Mouse (Mus musculus) hindlimb bud, embryonic 11.5 days (tissue): ENCODE results near the gene Gng7.

Source experiments
- DNase-seq: peaks from one replicate; pipeline ENCODE4 v3.0.0-alpha.2; 2012; ENCODE audit warnings: low read depth, low spot score; ENCODE audit errors: extremely low spot score

Gene Gng7

DNA sequence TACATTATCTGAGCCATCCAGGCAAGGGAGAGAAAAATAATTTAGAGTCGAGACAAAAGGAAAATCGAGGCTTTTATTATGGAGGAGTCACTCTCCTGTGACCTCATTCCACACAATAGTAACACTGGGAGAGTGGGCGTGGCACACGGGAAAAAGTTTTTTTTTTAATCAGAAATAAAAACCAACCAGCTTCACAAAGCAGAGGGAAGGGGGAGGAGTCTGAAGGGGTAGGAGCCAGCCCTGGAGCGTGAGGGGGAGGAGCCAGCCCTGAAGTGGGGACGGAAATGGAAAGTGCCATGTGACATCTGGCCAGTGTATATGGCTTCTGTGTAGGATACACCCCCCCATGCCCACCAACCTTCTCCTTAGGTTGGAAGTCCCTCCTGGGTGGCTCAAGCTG, 66.2 kb downstream of the Gng7 start:
- DNase-seq, result no peak

DNA sequence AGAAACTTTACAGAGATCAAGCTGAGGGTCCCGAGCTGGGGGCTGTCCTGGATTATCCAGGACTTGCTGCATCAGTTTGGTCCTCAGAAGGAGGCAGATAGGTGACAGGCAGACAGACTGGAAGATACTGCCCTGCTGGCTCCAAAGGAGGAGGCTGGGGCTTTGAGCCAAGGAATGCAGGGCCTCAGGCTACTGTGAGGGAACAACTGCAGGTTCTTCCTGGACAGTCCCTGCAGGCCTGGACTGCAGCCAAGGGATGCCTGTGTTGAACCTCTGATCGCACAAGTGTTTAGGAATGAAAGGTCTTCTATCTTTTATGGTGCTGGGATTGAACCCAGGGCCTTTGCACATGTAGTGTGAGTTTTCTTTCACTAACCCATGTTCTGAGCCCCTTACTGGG, 66.9 kb downstream of the Gng7 start:
- DNase-seq, result no peak

DNA sequence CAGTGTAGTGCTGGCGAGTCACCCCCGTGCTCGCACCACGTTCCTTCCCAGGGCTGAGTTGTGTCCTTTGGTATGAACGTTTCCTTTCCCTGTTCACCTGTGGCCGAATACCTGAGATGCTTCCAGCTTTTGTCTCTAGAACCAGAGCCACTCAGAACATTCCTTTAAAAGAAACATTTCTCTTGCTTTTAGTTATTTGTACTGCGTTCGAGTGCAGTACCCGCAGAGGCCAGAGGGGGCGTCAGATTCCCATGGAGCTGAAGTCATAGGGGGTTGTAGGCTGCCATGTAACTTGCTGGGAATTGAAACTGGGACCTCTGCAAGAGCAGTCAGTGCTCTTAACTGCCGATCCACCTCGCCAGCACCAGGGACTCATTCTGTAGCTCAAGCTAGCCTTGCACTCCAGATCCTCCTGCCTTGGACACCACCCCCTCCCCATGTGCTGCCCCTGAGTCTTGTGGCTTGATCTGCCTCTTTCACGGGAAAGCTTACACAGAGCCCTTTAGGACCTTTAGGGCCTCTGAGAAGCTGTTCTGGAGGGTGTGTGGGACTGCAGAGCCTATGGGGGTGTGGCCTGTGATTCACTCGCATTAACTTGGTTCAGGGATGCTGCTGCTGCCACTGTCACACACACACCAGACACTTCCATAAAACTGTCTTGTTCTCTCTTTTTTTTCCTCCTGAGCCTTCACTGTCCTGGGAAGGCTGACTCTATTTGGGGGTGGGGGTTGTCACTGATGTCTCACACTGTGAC, 67.9 kb downstream of the Gng7 start:
- DNase-seq, result no peak

DNA sequence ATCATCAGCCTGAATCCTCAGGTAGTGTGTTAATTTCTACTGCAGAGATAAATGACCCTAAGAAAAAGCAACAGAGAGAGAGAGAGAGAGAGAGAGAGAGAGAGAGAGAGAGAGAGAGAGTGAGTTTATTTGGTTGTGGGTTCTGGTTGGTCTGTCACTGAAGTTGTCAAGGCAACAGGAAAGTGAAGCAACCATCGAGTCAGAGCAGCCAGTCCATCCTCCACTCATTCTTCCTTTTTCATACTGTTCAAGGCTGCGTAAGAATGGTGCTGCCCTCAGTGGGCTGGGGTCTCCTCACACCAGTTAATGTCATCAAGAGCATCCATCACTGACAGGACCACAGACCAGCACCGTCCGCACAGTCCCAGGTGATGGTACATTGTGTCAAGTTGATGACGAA, 70.5 kb downstream of the Gng7 start:
- DNase-seq, result no peak

DNA sequence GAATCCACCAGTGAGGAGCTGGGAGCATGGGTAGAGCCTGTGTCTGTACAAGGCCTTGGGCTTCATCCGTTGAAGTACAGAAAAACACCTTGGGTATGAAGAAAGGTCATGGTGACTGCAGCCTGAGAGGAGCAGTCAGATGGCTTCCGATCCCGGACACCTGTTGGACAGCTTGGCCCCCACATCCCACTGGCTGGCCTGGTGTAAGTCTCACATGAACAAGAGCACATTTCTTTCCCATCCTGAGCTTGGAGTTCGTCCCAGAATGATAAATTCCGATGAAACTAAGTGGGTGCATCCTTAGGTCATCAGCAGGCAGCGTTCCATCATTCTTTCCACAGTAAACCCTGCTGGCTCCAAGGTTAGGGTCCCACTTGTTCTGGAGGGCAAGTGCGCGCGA, 71.0 kb downstream of the Gng7 start:
- no peak for DNase-seq

DNA sequence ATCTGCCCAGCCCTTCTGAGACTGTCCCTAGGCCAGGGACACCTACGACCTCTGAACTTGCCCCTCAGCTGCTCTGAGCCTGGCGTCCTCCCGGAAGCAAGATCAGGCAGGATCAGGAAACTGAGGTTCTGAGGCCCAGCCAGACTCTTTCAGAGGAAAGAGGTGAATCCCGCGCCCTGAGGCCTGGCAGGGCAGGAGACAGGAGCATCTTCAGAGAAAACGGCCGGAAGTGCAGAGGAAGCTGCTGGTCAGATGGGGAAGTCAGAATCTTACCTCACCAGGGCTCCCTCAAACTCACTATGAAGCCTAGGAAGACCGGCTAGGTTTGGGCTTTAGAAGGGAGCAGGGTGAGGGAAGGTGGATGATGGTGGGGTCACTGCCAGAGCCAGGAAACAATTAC, 71.8 kb downstream of the Gng7 start:
- DNase-seq, result no peak

DNA sequence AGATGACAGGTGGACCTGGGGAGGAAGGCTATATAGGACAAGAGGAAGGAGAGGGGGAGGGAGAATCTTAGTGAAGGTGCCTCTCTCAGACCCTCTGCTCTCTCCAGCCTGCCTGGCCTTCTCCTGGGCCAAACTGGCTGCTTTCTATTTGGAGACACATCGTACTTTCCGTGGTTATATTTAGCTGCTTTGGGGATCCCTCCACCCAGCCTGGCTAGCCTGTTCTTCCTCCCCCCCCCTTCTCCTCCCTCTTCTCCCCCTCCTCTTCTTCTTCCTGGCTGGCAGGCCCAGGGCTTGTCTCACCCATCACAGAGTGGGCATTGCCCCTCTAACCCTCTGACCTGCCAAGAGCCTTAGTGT, 73.8 kb downstream of the Gng7 start:
- no peak for DNase-seq

DNA sequence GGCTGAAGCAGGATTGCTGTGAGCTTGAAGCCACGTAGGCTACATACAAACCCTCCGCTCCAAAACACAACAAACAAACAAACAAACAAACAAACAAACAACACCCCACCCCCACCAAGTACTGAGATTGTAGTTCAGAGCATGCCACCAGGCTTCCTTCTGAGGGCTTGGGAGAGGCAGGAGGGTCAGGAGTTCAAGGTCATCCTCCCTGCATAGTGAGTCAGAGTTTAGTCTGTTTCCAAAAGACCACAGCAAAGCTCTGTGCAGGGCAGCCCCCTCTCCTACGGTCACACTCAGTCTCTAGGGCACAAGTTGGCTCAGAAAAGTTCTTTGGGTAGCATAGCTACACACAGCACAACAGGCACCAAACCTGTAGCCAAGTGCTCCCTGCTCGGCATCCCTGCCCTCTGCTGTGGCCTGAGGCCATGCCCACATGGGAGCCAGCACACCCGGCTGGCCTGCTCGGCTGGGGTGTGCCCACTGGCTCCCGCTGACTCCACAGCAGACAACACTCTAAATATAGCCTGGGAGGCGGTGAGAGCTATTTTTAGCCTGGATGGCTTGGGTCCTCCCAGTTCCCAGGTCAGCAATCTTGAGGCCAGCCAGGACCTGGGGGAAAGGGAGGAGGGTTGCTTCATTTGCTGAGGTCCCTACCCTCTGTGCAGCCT, 74.3 kb downstream of the Gng7 start:
- no peak for DNase-seq

DNA sequence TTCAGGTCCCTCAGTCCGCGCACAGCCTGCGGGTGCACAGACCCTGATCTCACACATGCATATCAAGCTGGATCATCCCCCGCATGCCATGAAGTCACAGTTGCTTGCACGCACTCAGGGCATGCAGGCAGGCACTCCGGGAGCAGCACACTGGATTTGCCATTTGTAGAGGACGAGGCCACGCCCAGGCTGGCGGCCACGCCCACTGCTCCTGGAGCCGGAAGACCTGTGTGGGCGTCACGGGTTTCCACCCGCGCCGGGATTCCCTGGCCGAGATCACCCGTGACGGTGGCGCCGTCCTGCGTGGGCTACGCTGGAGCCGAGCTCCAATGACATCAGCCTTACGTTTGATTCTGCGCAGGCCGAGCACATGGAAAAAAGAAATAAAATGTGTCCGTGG, 75.1 kb downstream of the Gng7 start:
- DNase-seq, result no peak

DNA sequence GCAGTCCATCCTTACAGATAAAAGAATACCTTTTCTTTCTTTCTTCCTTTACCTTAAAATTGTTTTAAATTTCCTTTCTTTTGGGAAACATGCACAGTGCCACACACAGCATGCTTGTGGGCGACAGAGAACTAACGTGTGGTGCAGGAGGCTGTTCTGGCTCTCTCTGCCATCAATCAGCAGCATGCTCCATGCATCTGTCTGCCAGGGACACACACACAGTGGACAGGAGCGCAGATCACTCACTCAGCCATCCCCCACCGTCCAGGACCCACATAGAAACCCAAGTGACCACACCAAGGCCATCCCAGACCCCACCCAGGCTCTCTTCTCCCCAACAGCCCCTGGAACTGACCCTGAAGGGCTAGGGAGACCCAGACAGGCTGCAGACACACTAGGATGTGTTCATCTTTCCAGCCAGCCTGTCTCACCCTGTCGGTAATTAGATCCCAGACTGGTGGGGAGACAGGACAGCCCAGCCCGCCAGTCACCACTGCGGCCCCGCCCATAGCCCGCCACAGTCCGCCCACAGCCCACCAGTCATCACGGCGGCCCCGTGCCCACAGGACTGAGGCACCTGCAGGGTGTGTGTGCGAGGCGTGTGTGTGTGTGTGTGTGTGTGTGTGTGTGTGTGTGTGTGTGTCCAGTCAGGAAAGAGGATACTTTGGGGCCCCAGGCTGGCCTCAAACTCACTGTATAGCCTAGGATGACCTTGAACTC, 75.8 kb downstream of the Gng7 start:
- DNase-seq, result no peak

DNA sequence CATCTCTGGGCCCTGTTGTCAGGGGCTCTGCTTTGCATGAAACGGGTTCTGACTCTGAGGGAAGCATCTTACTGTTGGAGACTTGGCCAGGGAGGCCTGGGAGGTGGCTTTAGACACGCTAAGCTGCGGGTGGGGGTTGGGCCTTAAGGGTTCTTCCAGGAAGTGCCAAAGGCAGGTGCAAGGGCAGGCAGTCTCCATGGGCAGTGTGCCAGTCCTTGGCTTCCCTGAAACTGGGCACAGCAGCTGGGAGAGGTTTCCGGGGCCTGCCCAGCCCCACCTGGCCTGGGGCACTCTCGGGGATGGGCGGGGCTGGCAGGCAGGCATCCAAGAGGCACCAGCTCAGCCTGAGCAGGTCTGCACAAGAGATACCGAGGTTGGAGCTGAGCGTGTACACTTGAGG, 77.1 kb downstream of the Gng7 start:
- DNase-seq, result no peak

DNA sequence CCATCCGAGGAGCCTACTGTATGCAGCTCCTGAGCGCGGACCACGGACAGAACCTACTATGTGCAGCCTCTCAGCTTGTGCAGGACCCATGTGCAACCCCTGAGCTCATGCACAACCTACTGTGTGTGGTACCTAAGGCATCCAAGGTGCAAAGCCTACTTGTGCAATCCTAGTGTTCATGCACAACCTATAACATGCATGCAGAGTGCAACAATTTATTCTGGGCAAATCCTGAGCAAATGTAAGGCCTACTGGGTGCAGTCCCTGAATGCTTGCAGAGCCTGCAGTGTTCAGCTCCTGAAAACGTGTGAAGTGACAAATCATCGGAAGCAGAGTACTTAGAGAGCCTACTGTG, 78.0 kb downstream of the Gng7 start:
- DNase-seq, result no peak

DNA sequence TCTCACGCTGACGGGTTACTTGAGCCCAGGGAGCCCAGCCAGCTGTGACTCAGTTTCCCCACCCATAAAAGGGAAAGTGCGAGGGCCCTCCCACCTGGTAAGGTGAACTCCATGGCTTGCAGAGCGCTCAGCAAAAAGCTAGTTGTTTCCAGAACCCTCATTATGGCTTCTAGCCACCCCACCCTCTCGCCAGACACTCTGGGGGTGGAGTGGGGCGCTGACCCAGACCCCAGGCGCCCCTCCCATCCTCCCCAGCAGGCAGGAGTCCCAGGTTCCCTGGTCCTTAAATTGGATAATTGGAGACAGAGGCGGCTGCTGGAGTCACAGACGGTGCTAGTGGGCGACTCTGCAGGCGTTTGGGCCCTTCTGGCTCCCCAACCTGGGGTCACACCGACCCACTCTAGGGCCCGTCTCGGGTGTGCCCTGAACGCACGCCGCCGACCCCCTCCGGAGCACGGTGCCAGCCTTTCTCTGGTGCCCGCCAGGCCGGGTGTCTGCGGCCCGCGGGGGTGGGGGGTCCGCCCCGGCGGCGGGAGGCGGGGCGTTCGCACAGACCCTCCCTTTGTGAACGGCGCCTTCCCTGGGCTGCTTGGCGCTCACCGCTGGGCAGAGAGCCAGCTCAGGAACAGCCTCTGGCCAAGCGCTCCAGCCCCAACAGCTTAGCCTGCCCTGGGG, 78.5 kb downstream of the Gng7 start:
- no peak for DNase-seq

DNA sequence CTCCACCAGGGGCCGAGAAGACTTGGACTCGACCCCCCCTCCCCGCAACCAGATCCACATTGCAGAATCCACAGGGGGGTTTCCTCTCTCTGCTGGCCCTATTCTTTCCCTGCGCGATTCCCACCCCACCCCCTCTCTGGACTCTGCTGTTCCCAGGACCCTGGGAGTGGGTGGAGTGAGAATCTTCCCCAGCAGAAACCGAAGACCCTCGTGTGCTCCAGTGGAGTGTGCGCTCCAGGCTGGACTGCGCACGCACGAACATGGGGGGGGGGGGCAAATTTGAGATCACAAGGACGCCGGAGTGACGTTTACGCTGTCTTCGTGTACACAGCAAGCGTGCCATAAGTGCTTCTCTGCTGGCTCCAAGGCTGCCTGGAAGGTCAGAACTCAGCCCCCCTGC, 79.0 kb downstream of the Gng7 start:
- no peak for DNase-seq

DNA sequence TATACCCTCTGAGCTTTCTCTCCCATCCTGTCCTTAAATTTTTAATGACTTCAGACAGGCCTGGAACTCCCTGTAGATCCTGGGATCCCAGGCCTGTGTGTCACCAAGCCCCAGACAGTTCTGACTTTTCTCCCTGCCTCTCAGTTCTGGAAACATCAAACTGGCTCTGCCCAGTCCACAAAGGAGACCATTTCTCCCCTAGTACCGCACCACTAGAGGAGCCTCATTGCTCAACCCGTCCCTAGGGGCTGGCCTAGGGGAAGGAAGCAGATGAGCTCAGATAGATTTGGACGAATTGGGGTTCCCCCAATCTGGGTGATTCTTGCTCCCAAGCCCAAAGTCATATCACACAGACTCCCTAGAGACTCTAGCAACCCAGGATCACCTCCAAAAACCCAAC, 79.5 kb downstream of the Gng7 start:
- DNase-seq, result no peak

DNA sequence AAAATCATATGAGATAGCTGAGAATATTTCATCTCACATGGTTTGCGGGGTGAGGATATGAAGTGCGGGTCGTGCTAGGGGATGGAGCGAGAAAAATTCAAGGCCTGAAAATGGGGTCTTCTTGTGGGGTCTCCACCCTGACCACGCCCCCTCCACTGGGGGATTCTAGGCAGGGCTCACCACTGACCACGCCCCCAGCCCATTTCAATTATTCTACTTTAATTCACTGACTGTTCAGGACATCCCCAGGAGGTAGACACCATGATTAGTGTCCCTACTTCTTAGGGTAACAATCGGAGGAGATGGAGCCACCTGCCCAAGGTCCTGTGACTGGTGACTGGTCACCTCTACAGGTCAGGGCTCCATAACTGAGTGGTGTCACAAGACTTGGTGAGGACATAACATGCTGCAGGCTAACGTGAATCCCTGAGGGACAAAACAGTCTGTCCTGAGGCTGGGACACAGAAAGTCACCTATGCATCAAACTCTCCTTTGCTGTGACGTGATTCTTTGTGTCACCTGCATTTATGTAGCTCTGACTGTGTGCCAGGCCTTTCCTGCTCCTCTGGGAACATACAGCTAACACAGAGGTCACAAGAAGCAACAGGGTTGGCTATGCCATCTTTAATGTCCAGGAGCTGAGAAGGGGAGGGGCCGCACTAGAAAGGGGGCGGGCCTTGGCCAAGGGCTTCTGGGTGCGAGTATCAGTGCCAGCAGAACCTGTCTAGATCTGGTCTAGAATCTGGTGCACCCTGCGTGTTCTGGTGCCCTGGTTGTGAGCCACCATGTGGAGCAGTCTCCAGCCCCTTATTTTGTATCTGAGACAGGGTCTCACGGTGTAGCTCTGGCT, 80.4 kb downstream of the Gng7 start:
- DNase-seq, result no peak

DNA sequence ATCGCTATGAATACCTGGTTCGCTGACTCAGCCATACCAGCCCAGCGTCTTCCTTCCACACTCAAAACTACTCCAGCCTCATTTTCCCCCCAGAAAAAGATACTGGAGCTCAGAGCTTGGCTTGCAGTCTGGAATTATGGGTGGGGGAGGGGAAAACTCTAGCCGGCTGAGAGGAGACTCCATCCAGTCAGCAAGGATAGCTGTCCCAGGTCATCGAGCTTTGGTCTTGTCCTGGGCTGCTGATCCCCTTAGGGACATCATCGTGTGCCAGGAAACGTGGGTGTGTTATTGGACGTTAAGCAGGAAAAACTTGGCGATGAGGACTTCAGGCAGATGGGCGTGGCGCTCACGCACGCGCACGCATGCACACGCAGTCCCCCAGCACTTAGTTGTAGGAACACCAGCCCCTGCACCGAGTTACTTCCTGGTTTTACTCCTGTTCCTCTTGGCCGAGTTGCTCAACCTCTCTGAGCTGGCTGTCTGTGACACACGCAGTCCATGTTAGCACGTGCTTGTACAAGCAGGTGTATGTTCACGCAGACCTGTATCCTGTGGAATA, 81.2 kb downstream of the Gng7 start:
- DNase-seq, result no peak

DNA sequence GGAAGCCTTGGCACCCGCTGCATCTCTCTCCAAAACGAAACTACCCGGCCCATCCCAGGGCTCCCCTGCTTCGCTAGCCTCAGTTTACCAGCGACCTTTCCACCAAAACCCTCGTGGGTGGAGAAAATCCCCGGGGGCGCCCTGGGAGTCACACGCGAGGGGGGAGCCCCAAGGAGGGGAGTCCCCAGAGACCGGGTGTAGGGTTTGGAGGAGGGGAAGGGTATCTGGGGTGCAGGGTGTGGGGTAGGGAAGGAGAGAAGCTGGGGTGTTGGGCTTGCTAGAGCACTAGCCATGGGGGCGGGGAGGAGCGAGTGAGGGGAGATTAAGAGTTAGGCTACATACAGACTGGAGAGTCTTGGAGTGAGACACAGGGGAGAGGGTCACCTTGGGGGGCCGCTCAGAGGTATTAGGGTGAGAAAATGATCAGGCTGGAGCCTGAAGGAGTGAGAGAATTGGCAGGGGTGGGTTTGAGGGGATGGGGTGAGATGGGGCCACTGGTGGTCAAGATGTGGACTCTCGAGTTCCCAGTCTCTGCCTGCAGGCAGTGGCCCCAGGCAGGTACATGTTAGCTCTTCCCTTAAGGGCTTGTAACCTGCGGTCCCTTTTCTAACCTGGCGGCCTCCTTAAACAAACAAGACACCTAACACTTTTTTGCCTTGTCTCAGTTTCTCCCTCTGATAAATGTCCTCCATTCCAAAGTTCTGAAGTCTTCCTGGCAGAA, 81.9 kb downstream of the Gng7 start:
- no peak for DNase-seq

DNA sequence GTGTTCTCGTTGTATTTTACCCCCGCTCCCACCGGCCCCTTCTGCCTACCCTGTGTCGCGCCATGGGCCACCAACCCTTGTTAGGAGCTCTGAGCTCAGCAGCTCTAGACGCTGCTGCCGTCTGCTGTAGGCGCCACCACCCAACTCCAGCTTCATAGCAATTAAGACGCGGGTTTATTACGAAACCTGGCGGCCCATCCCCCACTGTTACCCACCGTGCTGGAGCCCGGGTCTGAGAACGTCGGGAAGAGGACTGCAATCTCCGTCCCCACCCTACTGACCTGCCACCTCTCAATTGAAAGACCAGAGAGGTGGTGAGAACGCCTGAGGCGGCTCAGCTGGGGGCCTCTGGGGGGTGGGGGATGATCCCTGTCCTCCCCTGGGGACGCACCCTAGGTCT, 82.5 kb downstream of the Gng7 start:
- DNase-seq, result no peak

DNA sequence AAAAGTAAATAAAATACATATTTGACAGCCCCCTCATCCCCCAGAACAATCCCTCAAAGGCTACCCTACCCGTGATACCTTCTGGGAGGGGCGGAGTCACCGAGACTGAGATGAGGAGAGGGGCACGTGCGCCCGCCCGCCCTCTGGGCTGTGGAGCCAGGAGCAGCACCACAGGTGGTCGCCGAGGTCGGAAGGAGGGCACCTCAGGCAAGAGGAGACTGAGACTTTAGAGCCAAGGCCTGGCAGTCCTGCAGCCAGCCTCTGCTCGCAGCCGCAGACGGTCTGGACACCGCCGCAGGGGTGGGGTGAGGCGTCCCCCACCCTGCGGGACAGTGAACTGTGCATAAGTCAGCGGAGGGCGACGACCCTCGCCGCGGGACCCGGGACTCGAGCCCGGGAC, 83.0 kb downstream of the Gng7 start:
- DNase-seq, result no peak
